Mouse (Mus musculus) heart, embryonic 12.5 days (tissue): ENCODE measurements at regions not wholly inside any gene's neighbourhood (a gene's known extent, or its start where the extent isn't known, plus 50 kb on each side); places are given as distances from the start of the nearest gene placed in this dataset.

ENCODE experiments used
- ATAC-seq: fragments of 200-750 bp; cut with Nextera tagmentation; 2 replicates; pipeline ENCODE4 v1.8.0; 2017; ENCODE audit warnings: moderate TSS enrichment, moderate library complexity; ENCODE audit not compliant: insufficient number of reproducible peaks, low FRiP score
- H3K27ac ChIP-seq: fragments of 300-500 bp; sonication (generic); 2 replicates; pipeline ENCODE4 v1.5.1; 2016; ENCODE audit warnings: mild to moderate bottlenecking, moderate library complexity; ENCODE audit not compliant: poor library complexity, severe bottlenecking
- H3K27me3 ChIP-seq: fragments of 300-500 bp; sonication (generic); replicated peaks from 2 replicates; pipeline ENCODE4 v1.6.1; 2016; ENCODE audit warnings: mild to moderate bottlenecking, moderate library complexity
- H3K36me3 ChIP-seq: fragments of 300-500 bp; sonication (generic); 2 replicates; pipeline ENCODE4 v1.6.1; 2016; ENCODE audit warnings: mild to moderate bottlenecking, moderate library complexity
- H3K4me1 ChIP-seq: fragments of 300-500 bp; sonication (generic); replicated peaks from 2 replicates; pipeline ENCODE4 v1.6.1; 2016; ENCODE audit warnings: mild to moderate bottlenecking
- H3K4me2 ChIP-seq: fragments of 300-500 bp; sonication (generic); 2 replicates; pipeline ENCODE4 v1.6.1; 2016; ENCODE audit warnings: mild to moderate bottlenecking, moderate library complexity
- H3K4me3 ChIP-seq: fragments of 300-500 bp; sonication (generic); 2 replicates; pipeline ENCODE4 v1.5.1; 2016; ENCODE audit warnings: mild to moderate bottlenecking
- H3K9ac ChIP-seq: fragments of 300-500 bp; sonication (generic); 2 replicates; pipeline ENCODE4 v1.6.1; 2016; ENCODE audit warnings: mild to moderate bottlenecking, moderate library complexity
- H3K9me3 ChIP-seq: fragments of 300-500 bp; sonication (generic); replicated peaks from 2 replicates; pipeline ENCODE4 v1.6.1; 2016; ENCODE audit warnings: mild to moderate bottlenecking, moderate library complexity
- WGBS: fragments of 180-500 bp; shearing (Covaris S2); methylation state at CpG from one replicate; pipeline ENCODE4 v1.1.7; 2016; 5-methylcytosine and 5-hydroxymethylcytosine counted together

DNA sequence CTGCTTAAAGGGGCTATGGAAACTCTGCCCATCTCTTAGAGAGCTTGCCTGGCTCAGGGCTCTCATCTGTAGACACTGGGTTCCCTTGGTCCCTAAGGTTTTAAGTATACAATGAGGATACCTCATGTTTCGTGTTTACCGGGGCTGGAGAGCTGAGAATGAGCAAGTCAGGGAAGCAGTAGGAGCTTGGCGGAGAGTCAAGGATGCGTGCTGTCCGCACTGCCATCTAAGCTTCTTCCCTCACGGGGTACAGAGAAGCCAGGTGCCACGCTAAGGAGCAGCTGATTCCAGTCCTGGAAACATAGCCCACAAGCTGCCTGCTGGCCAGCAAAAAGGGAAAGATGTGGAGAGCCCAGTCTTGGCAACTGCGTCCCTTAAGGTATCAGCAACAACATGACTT, 55.0 kb upstream of the Ttc34 start:
- no peak overlapping the region for H3K27ac ChIP-seq
- no peak overlapping the region for H3K9ac ChIP-seq
- no peak overlapping the region for H3K4me2 ChIP-seq
- H3K36me3 ChIP-seq = no peaks in the 10 kb centered on the region
- H3K4me1 ChIP-seq = peaks cover 31% of the 10 kb centered on the region
- H3K27me3 ChIP-seq = no peaks in the 10 kb centered on the region
- ATAC-seq = no peak
- H3K9me3 ChIP-seq = 0 out of 2 replicates have a peak, but pooled peaks cover 3% of the 10 kb centered on the region
- H3K4me3 ChIP-seq = no peak overlapping the region
- 90% methylated on average over 8 of the region's 8 CpGs for WGBS

DNA sequence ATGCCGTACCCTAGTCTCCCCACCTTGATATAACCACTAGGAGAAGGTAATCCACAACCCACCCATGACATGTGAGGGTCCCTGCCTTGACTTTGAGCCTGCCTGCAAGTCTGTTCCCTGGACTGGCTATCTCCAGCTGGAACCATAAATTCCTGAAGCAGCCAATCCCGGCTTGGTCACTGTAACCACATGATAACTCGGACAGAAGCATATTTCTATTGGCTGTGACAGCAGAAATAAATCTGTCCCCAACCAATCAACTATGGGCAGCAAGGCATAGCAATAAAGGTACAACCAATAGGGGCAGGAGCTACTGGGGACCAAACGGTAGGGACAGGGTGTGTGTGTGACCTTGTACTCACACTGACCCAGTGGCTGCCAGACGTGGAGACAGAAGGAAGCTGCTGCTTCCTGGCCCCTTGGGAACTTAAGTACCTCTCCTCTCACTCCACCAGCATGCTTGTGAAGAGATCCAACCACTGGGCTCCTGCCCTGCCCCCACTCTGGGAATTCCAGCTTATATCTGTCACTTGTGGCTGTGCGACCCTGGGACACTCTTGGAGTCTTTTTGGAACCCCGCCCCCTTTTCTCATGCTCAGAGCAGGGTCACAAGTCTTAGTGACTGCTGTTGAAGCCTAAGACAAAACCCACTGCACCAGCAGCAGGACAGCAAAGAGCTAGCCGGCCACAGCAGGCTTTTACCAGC, 51.8 kb upstream of the Ttc34 start:
- H3K4me1 ChIP-seq = peaks cover 47% of the 10 kb centered on the region
- H3K4me2 ChIP-seq = peak overlapping the region; percentile 10; the same call in 1 of the 2 replicates
- no peaks in the 10 kb centered on the region for H3K27me3 ChIP-seq
- no peak overlapping the region for H3K9ac ChIP-seq
- peak; percentile 53 for ATAC-seq
- H3K27ac ChIP-seq = peak overlapping the region; percentile 72
- H3K36me3 ChIP-seq = no peaks in the 10 kb centered on the region
- no peak overlapping the region for H3K4me3 ChIP-seq
- H3K9me3 ChIP-seq = no peaks in the 10 kb centered on the region
- 28% methylated on average over 8 of the region's 8 CpGs for WGBS

DNA sequence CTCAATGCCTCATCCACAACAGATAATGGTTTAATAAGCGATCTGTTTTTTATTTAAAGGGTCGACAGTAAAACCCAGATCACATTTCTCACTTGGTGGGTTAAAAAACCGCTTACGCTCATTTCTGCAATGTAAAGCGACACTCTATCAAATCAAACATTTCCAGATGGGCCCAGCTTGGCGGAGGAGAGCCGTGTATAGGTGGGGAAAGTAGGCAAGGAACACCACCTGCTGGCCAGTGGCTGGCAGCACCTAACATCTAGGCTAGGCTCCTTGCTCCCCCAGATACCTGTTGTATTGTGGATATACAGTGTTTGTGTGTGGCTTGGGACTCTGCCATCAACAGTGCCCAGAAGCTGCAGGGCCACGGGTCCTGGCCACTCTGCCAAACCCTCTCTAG, 50.1 kb upstream of the Ttc34 start:
- Histone ChIP-seq H3K27me3 (0 out of 2 replicates have a peak, but pooled peaks cover 3% of the 10 kb centered on the region), H3K4me2 (no peak overlapping the region), H3K36me3 (no peaks in the 10 kb centered on the region), H3K27ac (no peak overlapping the region), H3K9ac (no peak overlapping the region), H3K4me3 (no peak overlapping the region), H3K9me3 (no peaks in the 10 kb centered on the region), H3K4me1 (peaks cover 41% of the 10 kb centered on the region)
- ATAC-seq = no peak
- WGBS = 59% methylated on average over 8 of the region's 8 CpGs
